Mouse (Mus musculus): ENCODE measurements around the gene Icos. TPM values are rescaled to one million over a fixed set of nuclear protein-coding genes. Genes with fewer than 3 reads are reported as not detected.

Gene Icos
- polyA plus RNA-seq, 1 experiment from 2014 or later: 0.50 TPM

DNA sequence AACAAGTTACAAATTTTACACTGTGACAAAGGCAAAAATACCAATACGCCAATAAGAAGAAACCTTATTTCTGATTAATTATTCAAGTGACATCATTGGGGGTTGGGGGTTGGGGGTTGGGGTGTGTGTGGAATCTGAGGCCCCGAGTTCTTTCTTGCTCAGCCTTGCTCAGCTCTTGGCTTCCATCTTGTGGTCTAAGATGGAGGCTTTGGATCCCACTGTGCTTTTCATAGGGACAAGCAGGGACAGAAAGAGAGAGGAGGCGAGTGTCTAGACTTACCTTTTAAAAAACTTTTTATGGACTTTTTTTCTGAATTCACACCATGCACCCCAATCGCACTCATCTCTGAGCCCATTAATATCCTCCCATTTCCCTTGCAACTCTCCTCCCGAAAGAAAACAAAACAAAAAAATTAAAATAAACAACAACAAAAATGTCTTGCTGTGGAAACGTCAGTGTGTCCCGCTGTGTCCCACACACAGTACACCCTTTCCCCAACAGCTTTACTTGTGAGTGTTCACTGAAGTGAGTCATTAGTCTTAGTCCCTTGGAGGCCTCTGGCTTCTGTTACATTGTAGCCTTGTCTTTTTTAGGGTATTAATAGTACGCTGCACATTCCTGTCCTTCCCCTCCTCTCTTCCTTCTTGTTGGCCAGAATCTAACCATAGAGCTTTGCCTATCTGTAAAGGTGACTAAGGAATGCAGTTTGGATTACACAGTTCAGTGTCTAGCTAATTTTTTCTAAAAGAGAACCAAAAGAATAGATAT is 31.9 kb upstream of the Icos start:
- Histone ChIP-seq H3K4me2 (replicated peaks) (no peak overlapping the region), H3K9me3 (no peaks in the 10 kb centered on the region), H3K9ac (no peak overlapping the region), H3K36me3 (no peaks in the 10 kb centered on the region), H3K27ac (no peak overlapping the region), H3K27me3 (no peaks in the 10 kb centered on the region), H3K4me3 (no peak overlapping the region), H3K4me1 (no peaks in the 10 kb centered on the region)
- 78% methylated on average over 8 of the region's 8 CpGs for WGBS
- ATAC-seq (ENCODE audit: insufficient number of reproducible peaks, insufficient read depth, low FRiP score, low TSS enrichment): no peak

- H3K4me1 ChIP-seq: no peaks in the 10 kb centered on the region
- H3K4me2 ChIP-seq (replicated peaks): no peak overlapping the region
- no peaks in the 10 kb centered on the region for H3K9me3 ChIP-seq
- WGBS: 78% methylated on average over 6 of the region's 6 CpGs
- no peaks in the 10 kb centered on the region for H3K36me3 ChIP-seq
- no peak overlapping the region for H3K9ac ChIP-seq
- no peak overlapping the region for H3K27ac ChIP-seq
- ATAC-seq (ENCODE audit: insufficient number of reproducible peaks, insufficient read depth, low FRiP score, low TSS enrichment): no peak
- no peak overlapping the region for H3K4me3 ChIP-seq
- no peaks in the 10 kb centered on the region for H3K27me3 ChIP-seq
Measured at GRCm38 (mm10) chr1:60948112-60948511, 29.6 kb upstream of the Icos start.

GRCm38 (mm10) chr1:60952958-60953357 is 24.8 kb upstream of the Icos start:
- H3K4me2 ChIP-seq (replicated peaks): no peak overlapping the region
- H3K27me3 ChIP-seq: no peaks in the 10 kb centered on the region
- 80% methylated on average over 7 of the region's 7 CpGs for WGBS
- no peak for ATAC-seq (ENCODE audit: insufficient number of reproducible peaks, insufficient read depth, low FRiP score, low TSS enrichment)
- H3K9me3 ChIP-seq: no peaks in the 10 kb centered on the region
- no peak overlapping the region for H3K27ac ChIP-seq
- no peaks in the 10 kb centered on the region for H3K36me3 ChIP-seq
- no peaks in the 10 kb centered on the region for H3K4me1 ChIP-seq
- H3K9ac ChIP-seq: no peak overlapping the region
- no peak overlapping the region for H3K4me3 ChIP-seq

GRCm38 (mm10) chr1:60953686-60954085 is 24.0 kb upstream of the Icos start:
- Histone ChIP-seq H3K27ac (no peak overlapping the region), H3K9me3 (no peaks in the 10 kb centered on the region), H3K36me3 (no peaks in the 10 kb centered on the region), H3K27me3 (no peaks in the 10 kb centered on the region), H3K9ac (no peak overlapping the region), H3K4me3 (no peak overlapping the region), H3K4me2 (replicated peaks) (no peak overlapping the region), H3K4me1 (no peaks in the 10 kb centered on the region)
- no peak for ATAC-seq (ENCODE audit: insufficient number of reproducible peaks, insufficient read depth, low FRiP score, low TSS enrichment)
- WGBS: 88% methylated on average over 7 of the region's 7 CpGs

GRCm38 (mm10) chr1:60954759-60955158 is 23.0 kb upstream of the Icos start:
- Histone ChIP-seq H3K9me3 (no peaks in the 10 kb centered on the region), H3K27me3 (no peaks in the 10 kb centered on the region), H3K27ac (no peak overlapping the region), H3K36me3 (no peaks in the 10 kb centered on the region), H3K4me3 (no peak overlapping the region), H3K4me1 (no peaks in the 10 kb centered on the region), H3K4me2 (replicated peaks) (no peak overlapping the region), H3K9ac (no peak overlapping the region)
- ATAC-seq (ENCODE audit: insufficient number of reproducible peaks, insufficient read depth, low FRiP score, low TSS enrichment): no peak
- WGBS: 55% methylated on average over 2 of the region's 2 CpGs

- H3K27me3 ChIP-seq: no peaks in the 10 kb centered on the region
- no peaks in the 10 kb centered on the region for H3K9me3 ChIP-seq
- 90% methylated on average over 3 of the region's 3 CpGs for WGBS
- no peak overlapping the region for H3K27ac ChIP-seq
- ATAC-seq (ENCODE audit: insufficient number of reproducible peaks, insufficient read depth, low FRiP score, low TSS enrichment): no peak
- H3K36me3 ChIP-seq: no peaks in the 10 kb centered on the region
- H3K9ac ChIP-seq: no peak overlapping the region
- H3K4me3 ChIP-seq: no peak overlapping the region
- H3K4me2 ChIP-seq (replicated peaks): no peak overlapping the region
- no peaks in the 10 kb centered on the region for H3K4me1 ChIP-seq
Measured at GRCm38 (mm10) chr1:60955186-60955585, 22.5 kb upstream of the Icos start.

- Histone ChIP-seq H3K36me3 (no peaks in the 10 kb centered on the region), H3K4me1 (no peaks in the 10 kb centered on the region), H3K4me2 (replicated peaks) (no peak overlapping the region), H3K4me3 (no peak overlapping the region), H3K9ac (no peak overlapping the region), H3K27me3 (no peaks in the 10 kb centered on the region), H3K9me3 (no peaks in the 10 kb centered on the region), H3K27ac (no peak overlapping the region)
- ATAC-seq (ENCODE audit: insufficient number of reproducible peaks, insufficient read depth, low FRiP score, low TSS enrichment): no peak
- WGBS: 92% methylated on average over 6 of the region's 6 CpGs
Measured at GRCm38 (mm10) chr1:60956196-60956595, 21.5 kb upstream of the Icos start.

- Histone ChIP-seq H3K9ac (no peak overlapping the region), H3K36me3 (no peaks in the 10 kb centered on the region), H3K4me1 (no peaks in the 10 kb centered on the region), H3K9me3 (no peaks in the 10 kb centered on the region), H3K4me2 (replicated peaks) (no peak overlapping the region), H3K27ac (no peak overlapping the region), H3K4me3 (no peak overlapping the region), H3K27me3 (no peaks in the 10 kb centered on the region)
- no peak for ATAC-seq (ENCODE audit: insufficient number of reproducible peaks, insufficient read depth, low FRiP score, low TSS enrichment)
- 85% methylated on average over 1 of the region's 1 CpGs for WGBS
Measured at GRCm38 (mm10) chr1:60958287-60958686, 19.4 kb upstream of the Icos start.

DNA sequence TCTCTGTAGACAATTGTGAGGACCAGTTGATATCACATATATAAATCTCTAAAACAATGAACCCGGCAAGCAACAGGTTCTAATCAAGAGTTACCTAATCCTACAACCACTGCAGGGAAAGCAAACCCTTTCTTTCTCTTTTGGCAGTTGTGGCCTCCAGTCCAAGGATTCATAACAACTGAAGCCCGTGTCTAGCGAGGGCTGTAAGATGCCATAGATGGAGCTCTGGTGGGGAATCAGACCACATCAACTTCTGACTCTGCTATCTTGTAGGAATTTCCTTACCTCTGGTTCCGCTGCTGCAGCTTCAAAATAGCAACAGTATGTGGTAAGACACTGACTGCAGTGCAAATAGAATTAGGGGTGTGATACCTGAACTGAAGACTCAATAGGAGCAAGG is 18.5 kb upstream of the Icos start:
- Histone ChIP-seq H3K27me3 (no peaks in the 10 kb centered on the region), H3K27ac (no peak overlapping the region), H3K4me3 (no peak overlapping the region), H3K4me2 (replicated peaks) (no peak overlapping the region), H3K36me3 (no peaks in the 10 kb centered on the region), H3K9me3 (no peaks in the 10 kb centered on the region), H3K9ac (no peak overlapping the region), H3K4me1 (no peaks in the 10 kb centered on the region)
- no peak for ATAC-seq (ENCODE audit: insufficient number of reproducible peaks, insufficient read depth, low FRiP score, low TSS enrichment)
- WGBS: 77% methylated on average over 4 of the region's 4 CpGs

- no peaks in the 10 kb centered on the region for H3K27me3 ChIP-seq
Measured at GRCm38 (mm10) chr1:60960451-60960850, 17.3 kb upstream of the Icos start.

GRCm38 (mm10) chr1:60961080-60961479 is 16.6 kb upstream of the Icos start:
- no peaks in the 10 kb centered on the region for H3K27me3 ChIP-seq
- no peak overlapping the region for H3K4me3 ChIP-seq
- ATAC-seq (ENCODE audit: insufficient number of reproducible peaks, insufficient read depth, low FRiP score, low TSS enrichment): no peak
- H3K9me3 ChIP-seq: no peaks in the 10 kb centered on the region
- H3K36me3 ChIP-seq: no peaks in the 10 kb centered on the region
- H3K9ac ChIP-seq: no peak overlapping the region
- WGBS: 25% methylated on average over 4 of the region's 4 CpGs
- H3K4me2 ChIP-seq (replicated peaks): no peak overlapping the region
- H3K4me1 ChIP-seq: no peaks in the 10 kb centered on the region
- H3K27ac ChIP-seq: no peak overlapping the region

More at GRCm38 (mm10) chr1:60960451-60960850, 17.3 kb upstream of the Icos start:
- Histone ChIP-seq H3K4me1 (no peaks in the 10 kb centered on the region), H3K9me3 (no peaks in the 10 kb centered on the region), H3K4me3 (no peak overlapping the region), H3K36me3 (no peaks in the 10 kb centered on the region), H3K27ac (no peak overlapping the region), H3K9ac (no peak overlapping the region), H3K4me2 (replicated peaks) (no peak overlapping the region)
- ATAC-seq (ENCODE audit: insufficient number of reproducible peaks, insufficient read depth, low FRiP score, low TSS enrichment): no peak
- 81% methylated on average over 11 of the region's 11 CpGs for WGBS

DNA sequence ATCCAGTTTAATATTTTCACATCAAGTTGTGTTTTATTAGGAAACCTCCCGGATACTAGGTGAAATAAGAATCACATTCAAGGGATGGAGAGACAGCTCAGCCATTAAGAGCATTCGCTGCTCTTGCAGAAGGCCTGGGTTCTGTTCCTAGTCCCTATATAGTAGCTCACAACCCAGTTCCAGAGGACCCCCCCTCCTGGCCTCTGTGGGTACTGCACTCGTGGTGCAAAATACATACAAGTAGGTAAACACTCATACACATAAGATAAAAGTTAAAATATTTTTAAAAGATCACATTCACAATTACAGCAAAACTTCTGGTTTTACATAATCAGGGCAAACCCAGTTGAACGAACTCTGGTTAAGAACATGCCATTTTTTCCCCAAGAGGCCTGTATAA is 15.6 kb upstream of the Icos start:
- H3K9me3 ChIP-seq: no peaks in the 10 kb centered on the region
- H3K27me3 ChIP-seq: no peaks in the 10 kb centered on the region
- no peak overlapping the region for H3K4me3 ChIP-seq
- no peak overlapping the region for H3K27ac ChIP-seq
- H3K4me1 ChIP-seq: no peaks in the 10 kb centered on the region
- no peaks in the 10 kb centered on the region for H3K36me3 ChIP-seq
- no peak for ATAC-seq (ENCODE audit: insufficient number of reproducible peaks, insufficient read depth, low FRiP score, low TSS enrichment)
- no peak overlapping the region for H3K9ac ChIP-seq
- WGBS: 89% methylated on average over 4 of the region's 4 CpGs
- no peak overlapping the region for H3K4me2 ChIP-seq (replicated peaks)
